Mouse (Mus musculus) splenic B cell, adult 2 months (primary cell): ENCODE measurements around the gene Nek2.

ENCODE experiments used
- DNase-seq: peaks from one replicate; pipeline ENCODE4 v3.0.0-alpha.2; 2011; ENCODE audit warnings: low read depth, low spot score
- H3K27me3 ChIP-seq: 2 replicates; pipeline ENCODE4 v1.6.1; 2012; ENCODE audit warnings: mild to moderate bottlenecking, low read length, moderate library complexity, mixed read lengths; ENCODE audit not compliant: control insufficient read depth, poor library complexity, insufficient read depth, severe bottlenecking
- H3K36me3 ChIP-seq: 2 replicates; pipeline ENCODE4 v1.6.1; 2012; ENCODE audit warnings: mild to moderate bottlenecking, low read length, moderate library complexity, mixed read lengths; ENCODE audit not compliant: control insufficient read depth, poor library complexity, insufficient read depth, severe bottlenecking

Nek2 gene

DNA sequence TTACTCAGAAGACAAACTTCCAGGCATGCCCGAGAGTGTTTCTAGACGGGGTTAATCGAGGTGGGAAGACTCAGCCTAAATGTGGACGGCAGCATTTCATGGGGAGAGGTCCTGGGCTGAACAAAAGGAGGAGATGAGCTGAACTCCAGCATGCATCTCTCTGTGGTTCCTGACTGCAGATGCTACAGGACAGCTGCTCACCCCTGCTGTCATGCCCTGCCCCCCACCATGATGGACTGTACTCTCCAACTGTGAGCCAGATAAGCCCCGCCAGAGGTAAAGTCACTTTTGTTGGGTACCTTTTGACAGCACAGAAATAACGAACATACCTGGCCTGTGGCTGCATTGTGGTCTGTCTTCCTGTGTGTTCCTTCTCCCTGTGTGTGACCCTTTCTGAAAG is 15.5 kb upstream of the Nek2 start:
- no peak for DNase-seq
- no peaks in the 10 kb centered on the region for H3K36me3 ChIP-seq
- H3K27me3 ChIP-seq, result no peaks in the 10 kb centered on the region; the same call in 1 of the 2 replicates

DNA sequence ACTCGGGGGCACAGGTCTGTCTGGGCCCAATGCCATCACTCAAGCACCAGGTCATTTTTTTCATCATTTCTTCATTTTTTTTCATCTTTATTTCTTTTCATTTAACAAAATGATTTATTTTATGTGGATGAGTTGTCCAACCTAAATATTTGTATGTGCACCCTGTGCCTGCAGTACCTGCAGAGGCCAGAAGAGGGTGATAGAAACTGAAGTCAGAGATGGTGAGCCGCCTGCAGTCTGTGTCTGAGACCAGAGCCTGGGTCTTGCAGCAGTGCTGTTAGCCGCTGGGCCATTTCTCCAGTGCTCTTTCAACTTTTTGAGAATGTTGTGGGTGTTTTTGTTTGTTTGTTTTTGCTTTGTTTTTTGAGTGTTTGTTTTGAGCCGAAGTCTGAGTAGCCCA is 14.5 kb upstream of the Nek2 start:
- peak; percentile 27 for DNase-seq
- Histone ChIP-seq H3K36me3 (no peaks in the 10 kb centered on the region), H3K27me3 (no peaks in the 10 kb centered on the region; the same call in 1 of the 2 replicates)

DNA sequence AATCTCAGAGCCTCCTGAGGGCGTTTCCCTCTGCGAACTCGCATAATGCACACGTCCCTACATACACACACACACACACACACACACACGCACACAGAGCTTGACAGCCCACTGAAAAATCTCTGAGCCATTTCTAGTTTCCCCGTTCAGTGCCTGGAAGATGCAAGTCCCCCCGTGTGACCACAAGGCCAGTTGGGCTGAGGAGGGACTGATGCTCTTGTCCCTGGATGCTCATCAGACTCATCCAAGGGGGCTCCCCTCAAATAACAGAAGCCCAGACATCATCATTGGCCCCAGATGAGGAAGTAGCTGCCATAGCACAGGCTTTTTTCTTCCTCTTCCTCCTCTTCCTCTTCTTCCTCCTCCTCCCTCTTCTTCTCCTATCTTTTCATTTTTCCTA is 13.3 kb upstream of the Nek2 start:
- no peaks in the 10 kb centered on the region; the same call in 1 of the 2 replicates for H3K27me3 ChIP-seq
- no peaks in the 10 kb centered on the region for H3K36me3 ChIP-seq
- DNase-seq, result no peak

DNA sequence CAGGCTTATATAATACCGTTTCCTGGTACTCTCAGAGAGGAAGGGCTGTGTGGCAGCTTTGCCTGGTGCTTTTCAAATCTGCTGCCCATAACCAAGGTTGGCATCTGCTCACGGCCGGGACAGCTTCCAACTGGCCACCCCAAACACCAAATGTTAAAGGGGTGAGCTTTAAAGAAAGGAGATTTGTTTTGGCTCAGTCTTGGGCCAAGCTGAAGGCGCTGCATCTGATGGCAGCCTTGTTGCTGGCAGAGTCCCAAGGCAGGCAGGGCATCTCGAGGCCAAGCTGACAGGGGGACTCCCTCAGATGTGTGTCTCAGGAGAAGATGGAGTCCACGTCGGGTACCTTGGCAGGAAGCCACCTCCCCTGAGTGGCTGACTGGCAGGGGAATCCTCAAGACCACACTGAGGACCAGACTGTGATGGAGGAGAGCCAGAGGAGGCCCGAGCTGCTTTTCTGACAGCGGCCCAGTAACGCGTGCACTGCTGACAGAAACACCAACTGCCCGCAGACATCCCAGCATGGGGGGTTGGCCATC is 12.5 kb upstream of the Nek2 start:
- Histone ChIP-seq H3K36me3 (no peaks in the 10 kb centered on the region), H3K27me3 (no peaks in the 10 kb centered on the region; the same call in 1 of the 2 replicates)
- no peak for DNase-seq

DNA sequence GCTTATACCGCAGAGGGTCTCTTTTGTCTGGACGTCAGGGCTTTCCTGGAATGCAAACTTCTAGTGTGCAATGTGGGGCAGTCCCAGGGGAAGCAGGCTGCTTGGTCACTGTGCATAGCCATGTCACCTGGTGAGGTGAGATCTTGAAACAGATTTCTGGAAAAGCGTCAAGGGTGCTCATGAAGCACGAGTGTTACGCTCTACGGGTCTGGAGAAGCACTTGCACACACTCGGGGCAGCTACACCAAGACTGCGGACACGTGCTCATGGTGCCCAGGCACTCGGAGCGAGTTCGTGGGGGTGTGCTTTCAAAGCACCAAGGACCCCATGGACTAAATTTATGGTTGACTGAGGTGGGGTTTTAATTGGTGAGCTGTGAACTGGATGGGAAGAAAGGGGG is 9.5 kb upstream of the Nek2 start:
- no peaks in the 10 kb centered on the region for H3K36me3 ChIP-seq
- H3K27me3 ChIP-seq, result no peaks in the 10 kb centered on the region
- DNase-seq, result no peak

DNA sequence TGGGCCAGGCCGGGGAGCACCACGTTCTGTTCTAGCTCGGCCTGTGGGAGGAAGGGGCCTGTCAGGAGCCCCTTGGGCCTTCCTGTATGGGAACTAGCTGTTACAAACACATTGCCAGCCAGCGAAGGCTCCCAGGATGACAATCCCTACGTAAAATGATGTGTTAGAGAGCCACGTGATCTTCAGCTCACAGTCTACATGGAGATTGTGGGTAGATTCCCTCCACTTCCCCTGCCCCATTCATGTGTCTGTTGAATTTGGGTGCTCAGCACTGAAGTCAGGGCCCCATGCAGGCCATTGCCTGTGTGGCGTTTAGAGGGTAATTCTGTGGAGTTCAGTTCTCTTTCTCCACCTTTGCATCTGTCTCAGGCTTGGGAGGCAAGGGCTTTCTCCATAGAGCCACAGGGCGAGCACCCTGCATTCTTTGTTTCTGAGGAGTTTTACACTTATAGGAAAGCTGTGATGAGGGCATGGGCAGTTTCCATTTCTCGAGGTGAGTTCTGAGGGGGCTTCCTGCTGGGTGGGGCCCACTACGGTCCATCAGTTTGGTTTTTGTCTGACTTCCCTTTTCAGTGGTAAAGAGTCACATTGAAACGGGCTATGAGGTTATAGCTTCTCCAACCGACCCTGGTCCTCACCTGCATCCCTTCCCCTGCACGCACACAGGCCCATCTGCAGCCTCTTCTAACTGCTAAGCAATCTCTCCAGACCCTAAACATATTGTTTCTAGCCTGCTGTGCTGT is 8.1 kb upstream of the Nek2 start:
- DNase-seq, result peak; percentile 86
- H3K36me3 ChIP-seq, result no peaks in the 10 kb centered on the region

DNA sequence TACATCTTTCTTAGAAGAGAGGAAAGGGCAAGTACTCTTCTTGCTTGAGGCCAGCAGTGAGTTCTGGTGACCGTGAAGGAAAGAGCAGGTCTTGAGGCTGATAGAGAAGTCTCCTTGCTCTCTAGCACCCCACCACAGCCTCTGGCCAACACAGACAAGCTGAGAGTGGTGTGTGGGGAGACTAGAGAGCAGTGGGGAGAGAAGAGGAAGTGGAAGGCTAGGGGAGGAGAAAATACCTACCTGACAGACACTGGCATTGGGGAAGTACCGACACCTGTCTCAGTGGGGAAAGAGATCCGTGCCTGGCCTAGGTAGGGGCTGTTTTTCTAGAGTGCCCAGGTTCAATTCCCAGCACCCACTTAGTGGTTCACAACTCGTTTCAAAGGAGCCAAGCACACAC is 7.0 kb upstream of the Nek2 start:
- peak; percentile 91 for DNase-seq
- Histone ChIP-seq H3K27me3 (no peaks in the 10 kb centered on the region), H3K36me3 (no peaks in the 10 kb centered on the region)

More for the DNA sequence above, 8.1 kb upstream of the Nek2 start:
- H3K27me3 ChIP-seq, result no peaks in the 10 kb centered on the region

DNA sequence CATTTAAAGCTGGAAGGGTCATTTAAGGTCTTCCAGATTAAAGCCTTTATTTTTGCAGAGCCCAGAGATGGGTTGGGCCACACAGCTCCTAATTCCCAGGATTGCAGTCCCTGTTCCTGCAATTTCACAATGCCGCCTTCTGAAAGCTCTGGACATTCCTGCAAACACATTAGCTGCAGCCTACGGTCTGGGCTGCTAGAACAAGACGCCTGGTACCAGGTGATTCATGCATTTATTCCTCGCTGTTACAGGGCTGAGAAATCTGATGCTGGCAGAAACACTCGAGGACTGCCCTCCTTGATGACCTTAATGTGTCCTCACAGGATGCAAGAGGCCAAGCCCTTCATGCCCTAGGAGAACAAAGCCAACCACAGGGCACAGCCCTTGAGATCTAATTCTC is 6.3 kb upstream of the Nek2 start:
- H3K27me3 ChIP-seq, result no peaks in the 10 kb centered on the region
- H3K36me3 ChIP-seq, result no peaks in the 10 kb centered on the region
- no peak for DNase-seq

DNA sequence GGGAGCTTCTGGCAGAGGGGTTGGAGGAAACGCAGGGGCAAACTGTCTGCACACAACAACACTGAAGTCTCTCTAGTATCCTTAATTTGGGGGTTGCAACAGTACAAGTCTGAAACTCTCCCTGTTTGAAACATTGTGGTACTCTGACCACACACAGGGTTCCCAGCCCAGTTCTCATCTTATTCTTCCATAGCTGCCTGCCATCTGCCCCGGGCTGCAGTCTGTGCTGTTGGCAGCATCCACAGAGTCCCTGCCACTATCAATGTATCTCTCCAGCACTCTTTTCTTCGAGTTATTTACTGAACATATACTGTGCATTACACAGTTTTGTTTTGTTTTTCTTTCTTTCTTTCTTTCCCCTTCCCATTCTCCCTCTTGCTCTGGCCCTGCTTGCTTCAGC is 4.6 kb upstream of the Nek2 start:
- no peak for DNase-seq
- Histone ChIP-seq H3K27me3 (no peaks in the 10 kb centered on the region), H3K36me3 (no peaks in the 10 kb centered on the region)

DNA sequence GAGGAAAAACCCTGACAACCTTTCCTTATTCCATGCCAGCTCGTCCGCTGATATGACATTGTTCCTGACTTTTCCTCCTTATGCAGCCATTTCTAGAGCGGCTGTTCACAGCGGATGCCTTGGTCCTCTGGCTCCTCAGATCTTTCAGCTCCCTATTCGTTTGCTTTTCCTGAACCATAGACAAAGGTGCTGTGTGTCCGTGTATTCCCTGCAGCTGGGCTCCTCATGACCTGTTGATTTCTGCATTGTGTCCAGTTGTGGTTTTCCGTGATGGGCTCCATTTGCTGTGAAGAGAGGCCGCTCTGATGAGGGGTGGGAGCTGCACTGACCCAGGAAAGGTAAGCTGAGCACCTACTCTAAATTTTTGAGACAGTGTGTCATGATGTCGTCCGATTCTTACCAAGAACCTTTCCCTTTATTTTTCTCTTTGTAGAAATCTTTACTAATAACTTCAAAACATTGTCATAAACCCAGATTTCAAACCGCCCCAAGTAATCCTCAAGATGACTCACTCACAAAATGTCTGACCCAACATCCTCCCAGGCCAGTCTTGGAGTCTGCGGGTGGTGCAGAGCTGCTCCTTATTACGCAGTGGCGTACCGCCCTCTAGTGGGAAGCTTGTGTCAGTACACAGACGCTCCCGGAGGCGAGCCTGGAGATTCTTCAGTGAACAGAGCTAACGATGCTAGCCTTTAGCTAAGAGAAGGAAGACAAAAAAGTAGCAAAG is 3.7 kb upstream of the Nek2 start:
- H3K27me3 ChIP-seq, result no peaks in the 10 kb centered on the region
- peak; percentile 91 for DNase-seq
- no peaks in the 10 kb centered on the region for H3K36me3 ChIP-seq

DNA sequence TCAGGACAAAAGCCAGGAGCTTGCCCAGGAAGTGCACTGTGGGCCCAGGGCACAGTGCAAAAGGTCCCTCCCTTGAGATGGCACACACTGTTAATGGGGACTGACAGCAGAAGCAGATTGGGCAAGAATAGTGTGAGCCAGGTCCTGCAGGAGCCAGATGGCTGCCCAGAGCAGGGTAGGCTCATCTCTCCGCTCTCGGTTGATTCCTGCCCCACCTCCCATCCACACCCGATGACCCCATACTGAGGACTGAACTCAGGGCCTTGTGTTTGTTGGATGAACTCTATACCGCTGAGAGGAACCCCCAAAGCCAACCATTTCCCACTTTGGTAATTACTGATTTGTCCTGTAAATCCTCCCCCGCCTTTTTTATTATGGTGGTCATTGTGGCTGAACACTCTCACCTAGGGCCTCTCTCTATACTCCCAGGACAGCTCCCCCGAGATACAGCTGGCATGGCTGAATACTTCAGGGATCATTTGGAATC is 3.1 kb upstream of the Nek2 start:
- no peak for DNase-seq
- no peaks in the 10 kb centered on the region for H3K36me3 ChIP-seq
- no peaks in the 10 kb centered on the region for H3K27me3 ChIP-seq

DNA sequence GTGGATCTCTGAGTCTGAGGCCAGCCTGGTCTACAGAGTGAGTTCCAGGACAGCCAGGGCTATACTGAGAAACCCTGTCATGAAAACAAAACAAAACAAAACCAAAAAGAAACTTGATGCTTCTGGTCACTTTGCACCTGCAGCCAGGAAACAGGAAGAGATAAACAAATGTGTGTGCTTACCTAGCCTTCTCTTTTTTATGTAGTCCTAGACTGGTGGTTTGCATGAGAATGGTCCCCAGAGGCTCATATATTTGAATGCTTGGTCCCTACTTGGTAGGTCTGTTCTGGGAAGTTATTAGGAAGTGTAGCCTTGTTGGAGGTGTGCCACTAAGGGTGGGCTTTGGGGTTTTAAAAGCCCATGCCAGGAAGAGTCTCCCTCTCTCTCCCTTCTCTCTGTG is 2.2 kb upstream of the Nek2 start:
- peak; percentile 56 for DNase-seq
- no peaks in the 10 kb centered on the region for H3K36me3 ChIP-seq
- H3K27me3 ChIP-seq, result no peaks in the 10 kb centered on the region

DNA sequence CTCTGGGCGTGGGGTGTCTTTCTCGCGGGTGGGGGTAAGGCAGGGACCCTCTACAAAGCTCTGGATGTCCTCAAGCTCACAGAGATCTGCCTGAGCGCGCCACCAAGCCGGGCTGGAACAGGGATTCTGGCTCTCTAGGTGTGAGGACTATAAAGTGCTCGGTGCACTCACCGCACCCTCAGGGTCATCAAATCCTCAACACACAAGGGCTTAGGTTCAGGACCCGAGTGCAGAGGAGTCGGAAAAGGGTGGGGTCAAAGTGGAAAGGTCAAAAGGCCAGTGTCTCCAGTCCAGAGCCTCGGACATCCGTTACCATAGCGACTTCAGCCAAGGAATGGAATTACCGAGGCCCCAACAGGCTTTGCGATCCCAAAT is 306 bp upstream of the Nek2 start:
- DNase-seq, result no peak
- no peaks in the 10 kb centered on the region for H3K36me3 ChIP-seq
- H3K27me3 ChIP-seq, result no peaks in the 10 kb centered on the region

DNA sequence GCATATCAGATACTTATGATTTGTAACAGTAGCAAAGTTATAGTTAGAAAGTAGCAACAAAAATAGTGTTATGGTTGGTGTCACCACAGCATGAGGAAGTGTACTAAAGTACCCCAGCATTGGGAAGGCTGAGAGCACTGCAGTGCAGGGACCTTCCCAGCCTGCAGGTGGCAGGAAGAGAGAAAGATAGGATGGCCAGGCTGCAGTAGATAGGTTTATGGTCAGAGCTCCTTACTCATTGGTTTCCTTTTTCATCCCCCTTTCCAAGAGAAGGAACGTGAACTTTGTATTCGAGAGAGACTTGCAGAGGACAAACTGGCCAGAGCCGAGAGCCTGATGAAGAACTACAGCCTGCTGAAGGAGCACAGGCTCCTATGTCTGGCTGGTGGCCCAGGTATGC is 7.9 kb downstream of the Nek2 start:
- DNase-seq, result peak; percentile 34
- no peaks in the 10 kb centered on the region for H3K27me3 ChIP-seq
- no peaks in the 10 kb centered on the region for H3K36me3 ChIP-seq

DNA sequence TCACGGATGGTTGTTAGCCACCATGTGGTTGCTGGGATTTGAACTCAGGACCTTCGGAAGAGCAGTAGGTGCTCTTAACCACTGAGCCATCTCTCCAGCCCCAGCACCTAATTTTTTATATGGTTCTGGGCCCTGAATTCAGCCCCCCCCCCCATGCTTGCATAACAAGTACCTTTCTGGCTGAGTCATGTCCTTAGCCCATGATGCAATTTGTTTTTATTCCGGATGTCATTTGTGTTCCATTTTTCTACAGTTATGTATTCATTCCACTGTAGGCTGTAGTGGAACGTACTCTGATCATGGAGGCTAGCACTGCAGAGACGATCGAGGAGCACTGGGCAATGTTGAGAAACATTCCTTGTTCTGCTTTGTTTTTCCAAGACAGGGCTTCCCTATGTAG is 12.2 kb downstream of the Nek2 start:
- DNase-seq, result no peak
- Histone ChIP-seq H3K27me3 (no peaks in the 10 kb centered on the region; the same call in 1 of the 2 replicates), H3K36me3 (no peaks in the 10 kb centered on the region)
